ENCODE assay signal across 9 mouse cellular contexts in the genomic region with DNA sequence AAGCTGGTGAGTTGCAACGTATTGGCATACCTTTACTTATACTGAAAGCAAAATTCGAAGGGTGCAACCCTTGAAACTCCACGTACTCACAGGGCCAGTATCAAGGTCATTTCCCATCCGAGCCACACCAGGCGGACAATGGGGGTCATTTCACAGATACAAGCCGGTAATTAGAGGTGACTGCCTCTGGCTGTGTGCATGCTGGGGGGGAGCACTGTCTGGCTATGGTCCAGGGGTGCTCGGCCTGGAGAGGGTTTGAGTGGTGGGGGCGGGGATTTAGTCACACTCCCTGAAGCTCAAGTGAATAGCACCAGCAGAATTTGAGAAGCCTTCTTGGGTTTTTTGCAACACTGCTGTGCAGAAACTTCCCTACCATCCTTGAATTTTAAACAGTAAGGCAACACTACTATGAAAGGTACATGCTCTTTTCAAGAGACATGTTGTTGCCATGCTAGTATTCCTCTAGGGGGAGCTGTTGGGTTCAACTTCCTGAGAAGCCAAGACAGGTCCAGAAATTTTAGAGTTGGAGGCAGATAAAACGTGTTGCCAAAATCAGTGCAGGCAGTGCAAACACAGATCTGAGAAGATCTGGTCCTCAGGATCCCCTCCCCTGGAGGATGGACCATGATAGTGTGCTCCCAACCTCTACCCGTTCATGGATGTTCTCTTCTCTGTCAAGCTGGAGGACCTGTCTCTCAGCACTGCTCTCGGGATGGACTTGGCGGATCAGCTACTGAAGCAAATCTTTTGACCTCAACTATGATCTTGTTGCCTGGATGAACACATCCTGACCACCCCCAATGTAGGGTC.
DNase-seq lines count a peak whose midpoint lies in the region; ATAC-seq and TF ChIP-seq lines count a peak whose summit lies in the region.
"Had no signal": no experiment of that assay in that cellular context is flagged by ENCODE, and none has a peak within 500 bp of the region (broad histone marks: within the 10 kb centered on the region; RNA-seq: fewer than 3 reads in every experiment).

No protein-coding gene starts in this region.

- 72% methylated on average over 12 of the region's 12 CpGs for WGBS in heart, embryonic 14.5 days
- 35% methylated on average over 12 of the region's 12 CpGs for WGBS in kidney, postnatal 0 days
- WGBS in stomach, embryonic 15.5 days, result 51% methylated on average over 12 of the region's 12 CpGs

- TF ChIP-seq CTCF in kidney, postnatal 0 days (IDR thresholded peaks at IDR 0.05; ENCODE audit: low read depth), result peak; percentile 64

- no peaks in the 10 kb centered on the region for H3K27me3 ChIP-seq in heart, embryonic 14.5 days (ENCODE audit: control insufficient read depth, insufficient read depth, low read length)
- H3K27me3 ChIP-seq in kidney, postnatal 0 days (ENCODE audit: insufficient read depth, low read length), result 0 out of 2 replicates have a peak, but pooled peaks cover 5% of the 10 kb centered on the region
- H3K27me3 ChIP-seq in stomach, embryonic 15.5 days (replicated peaks), result no peaks in the 10 kb centered on the region

- in situ Hi-C loops in ES-E14 (cut with MboI; ENCODE audit: low sequenced_read_pairs in 2 of 2, unreplicated experiment in 2 of 2), result no loop called here

- H3K9ac ChIP-seq in heart, embryonic 14.5 days (ENCODE audit: low read length), result no peak overlapping the region
- no peak overlapping the region for H3K9ac ChIP-seq in ES-E14 (ENCODE audit: insufficient read depth, low read depth, low read length, poor library complexity, severe bottlenecking)
- H3K9ac ChIP-seq in kidney, postnatal 0 days (ENCODE audit: low read depth, low read length), result no peak overlapping the region
- no peak overlapping the region for H3K9ac ChIP-seq in stomach, embryonic 15.5 days

- no peak for DNase-seq in heart, postnatal 36 days
- peak; percentile 34 for DNase-seq in ES-E14 (ENCODE audit: low read depth, low spot score)
- peak; percentile 54 for DNase-seq in embryo, embryonic 11 days
- DNase-seq in kidney, postnatal 0 days (ENCODE audit: low spot score), result peak; percentile 82
- DNase-seq in left cerebral cortex, adult 11 months (ENCODE audit: low spot score), result no peak

- ATAC-seq in heart, embryonic 14.5 days (ENCODE audit: insufficient number of reproducible peaks, insufficient read depth, low FRiP score, low read depth), result no peak
- 0 out of 2 replicates have a peak, but pooled peaks have one; percentile 33 for ATAC-seq in kidney, postnatal 0 days (replicated peaks; ENCODE audit: low FRiP score, low read depth)
- ATAC-seq in stomach, embryonic 15.5 days (ENCODE audit: insufficient read depth, low FRiP score, low read depth), result no peak
- ATAC-seq in frontal cortex, adult (ENCODE audit: low TSS enrichment), result no peak

- peaks cover 6% of the 10 kb centered on the region in 2 experiments; a peak in 2 of 4 replicates for H3K4me1 ChIP-seq in heart, embryonic 14.5 days (ENCODE audit: control insufficient read depth in 2 of 2, insufficient read depth in 2 of 2, low read length in 2 of 2)
- H3K4me1 ChIP-seq in ES-E14 (ENCODE audit: control insufficient read depth in 2 of 2, insufficient read depth in 2 of 2, low read length in 2 of 2, poor library complexity in 1 of 2), result peaks cover 0 to 8% of the 10 kb centered on the region in 2 experiments; a peak in 1 of 4 replicates
- peaks cover 4% of the 10 kb centered on the region; the same call in 1 of the 2 replicates for H3K4me1 ChIP-seq in kidney, postnatal 0 days (replicated peaks; ENCODE audit: insufficient read depth, low read length)
- peaks cover 3% of the 10 kb centered on the region; the same call in 1 of the 2 replicates for H3K4me1 ChIP-seq in stomach, embryonic 15.5 days

- peak overlapping the region; percentile 21; the same call in 1 of the 2 replicates for H3K4me2 ChIP-seq in heart, embryonic 14.5 days (ENCODE audit: low read length)
- peak overlapping the region; percentile 53 for H3K4me2 ChIP-seq in kidney, postnatal 0 days (ENCODE audit: low read length)
- H3K4me2 ChIP-seq in stomach, embryonic 15.5 days, result peak overlapping the region; percentile 22; the same call in 1 of the 2 replicates

- intact Hi-C loops in heart, postnatal 36 days (cut with DNase I), result loop anchor here (5.0 kb wide), 1 partner anchor 136 kb away; no protein-coding TSS in a partner anchor

- H3K27ac ChIP-seq in heart, embryonic 14.5 days (replicated peaks in 1 of 2; ENCODE audit: control insufficient read depth in 1 of 2, insufficient read depth in 1 of 2, low read depth in 2 of 2, low read length in 2 of 2), result no peak overlapping the region
- H3K27ac ChIP-seq in ES-E14 (ENCODE audit: insufficient read depth, low read depth, low read length, poor library complexity, severe bottlenecking), result no peak overlapping the region
- no peak overlapping the region for H3K27ac ChIP-seq in kidney, postnatal 0 days
- H3K27ac ChIP-seq in stomach, embryonic 15.5 days, result no peak overlapping the region

- no peak overlapping the region for H3K4me3 ChIP-seq in heart, embryonic 14.5 days (ENCODE audit: control insufficient read depth in 1 of 2, insufficient read depth in 1 of 2, low read depth in 1 of 2, low read length in 2 of 2)
- no peak overlapping the region for H3K4me3 ChIP-seq in ES-E14 (ENCODE audit: insufficient read depth in 1 of 2, low read depth in 1 of 2, low read length in 2 of 2, poor library complexity in 1 of 2, severe bottlenecking in 1 of 2)
- H3K4me3 ChIP-seq in kidney, postnatal 0 days (replicated peaks; ENCODE audit: low read depth, low read length), result no peak overlapping the region
- no peak overlapping the region for H3K4me3 ChIP-seq in stomach, embryonic 15.5 days (replicated peaks)

- H3K9me3 ChIP-seq in heart, embryonic 14.5 days (ENCODE audit: control insufficient read depth, low read length), result no peaks in the 10 kb centered on the region
- no peaks in the 10 kb centered on the region for H3K9me3 ChIP-seq in ES-E14 (ENCODE audit: control insufficient read depth, insufficient read depth, low read depth, low read length)
- H3K9me3 ChIP-seq in kidney, postnatal 0 days (replicated peaks; ENCODE audit: low read length), result no peaks in the 10 kb centered on the region
- no peaks in the 10 kb centered on the region for H3K9me3 ChIP-seq in stomach, embryonic 15.5 days

- no peaks in the 10 kb centered on the region for H3K36me3 ChIP-seq in heart, embryonic 14.5 days (ENCODE audit: control insufficient read depth, insufficient read depth, low read length)
- H3K36me3 ChIP-seq in ES-E14 (ENCODE audit: control insufficient read depth, insufficient read depth, low read length, poor library complexity, severe bottlenecking), result no peaks in the 10 kb centered on the region
- H3K36me3 ChIP-seq in kidney, postnatal 0 days (ENCODE audit: insufficient read depth, low read length), result no peaks in the 10 kb centered on the region
- H3K36me3 ChIP-seq in stomach, embryonic 15.5 days, result no peaks in the 10 kb centered on the region
- H3K36me3 ChIP-seq: G1E had no signal

TF ChIP-seq in ES-E14, 5 proteins besides CTCF, POLR2A, EP300 and RAD21:
- no peak for TF ChIP-seq ZC3H11A (IDR thresholded peaks at IDR 0.05; ENCODE audit: borderline replicate concordance, low read depth, low read length)
- TF ChIP-seq ZNF384 (IDR thresholded peaks at IDR 0.05; ENCODE audit: low read depth, low read length), result no peak
- no peak for TF ChIP-seq CHD2 (IDR thresholded peaks at IDR 0.05; ENCODE audit: low read depth, low read length)
- no peak for TF ChIP-seq MAFK (IDR thresholded peaks at IDR 0.05; ENCODE audit: insufficient read depth, low read depth, low read length)
- TF ChIP-seq HCFC1 (IDR thresholded peaks at IDR 0.05; ENCODE audit: borderline replicate concordance, insufficient read depth, low read length), result no peak
TF ChIP-seq in ES-E14: peak in this region for 0.

Comparison
In these comparisons a context has a peak if more than half of its experiments do, and no peak if none do; other contexts are left out.
1. DNase-seq: peak in ES-E14 (single experiment), embryo, embryonic 11 days (single experiment) and kidney, postnatal 0 days (single experiment); none in heart, postnatal 36 days (0 of 2) and left cerebral cortex, adult 11 months (single experiment).
2. Peak in every context shown above with its lines, with median percentiles within 50 percentile points of each other: H3K4me2 ChIP-seq.